Mouse (Mus musculus): ENCODE results near the gene Ranbp10. TPM values are rescaled to one million over a fixed set of nuclear protein-coding genes. Genes with fewer than 3 reads are reported as not detected.

Ranbp10 gene
- total and polyA plus RNA-seq, 2 experiments from 2014 or later: 4.5 to 13.6 TPM

DNA sequence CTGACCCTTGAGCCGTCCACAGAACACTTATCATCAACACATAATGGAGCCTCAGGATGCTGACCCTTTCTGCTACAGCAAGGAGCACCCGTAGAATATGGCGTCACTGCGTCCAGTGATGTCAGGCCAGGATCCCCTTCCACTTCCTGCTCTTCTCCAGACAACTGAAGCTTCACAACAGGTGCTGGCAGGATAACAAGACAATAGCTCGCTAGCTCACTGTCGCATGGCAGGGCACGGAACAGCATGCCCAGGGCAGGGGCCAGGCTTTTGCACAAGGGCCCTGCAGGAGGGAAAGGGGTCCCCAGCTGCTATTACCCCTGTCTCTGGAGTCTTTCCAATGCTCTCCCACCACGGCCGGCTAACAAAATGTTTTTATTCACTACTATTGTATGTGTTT is 104.3 kb downstream of the Ranbp10 start:
- H3K9me3 ChIP-seq (ENCODE audit: low read length): no peaks in the 10 kb centered on the region
- no peak for DNase-seq
- H3K4me1 ChIP-seq (ENCODE audit: insufficient read depth): no peaks in the 10 kb centered on the region
- H3K4me3 ChIP-seq (ENCODE audit: low read depth, low read length): no peak overlapping the region
- H3K27me3 ChIP-seq (ENCODE audit: insufficient read depth, low read length): no peaks in the 10 kb centered on the region
- ATAC-seq: no peak
- H3K9ac ChIP-seq: no peak overlapping the region
- H3K36me3 ChIP-seq (ENCODE audit: insufficient read depth): peaks cover 35% of the 10 kb centered on the region
- no peak overlapping the region for H3K27ac ChIP-seq (ENCODE audit: low read depth, low read length)
- WGBS: 90% methylated on average over 9 of the region's 9 CpGs
- no peak for TF ChIP-seq CTCF (IDR thresholded peaks at IDR 0.05; ENCODE audit: low read depth)
- no peak overlapping the region for H3K4me2 ChIP-seq (ENCODE audit: low read depth)

DNA sequence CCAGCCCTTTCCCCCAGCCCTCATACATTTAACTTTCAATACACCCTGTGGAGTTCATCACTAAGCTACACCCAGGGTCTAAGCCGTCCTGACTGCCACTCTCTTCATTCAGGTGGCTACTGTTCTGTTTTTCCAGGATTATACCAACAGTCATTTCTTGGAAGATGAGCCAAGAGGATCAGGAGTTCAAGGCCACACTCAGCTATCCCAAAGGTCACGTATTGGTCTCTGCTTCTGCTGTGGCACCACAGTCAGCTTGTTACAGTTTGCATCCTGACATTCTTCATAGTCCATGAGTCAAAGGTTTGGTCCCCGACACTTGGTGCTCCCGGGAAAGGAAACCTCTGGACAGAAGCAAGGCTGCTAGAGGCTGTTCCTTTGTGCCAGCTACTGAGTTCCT is 107.5 kb downstream of the Ranbp10 start:
- no peak for TF ChIP-seq CTCF (IDR thresholded peaks at IDR 0.05; ENCODE audit: low read depth)
- WGBS: 87% methylated on average over 4 of the region's 4 CpGs
- no peak for ATAC-seq
- H3K27ac ChIP-seq (ENCODE audit: low read depth, low read length): no peak overlapping the region
- no peak overlapping the region for H3K4me3 ChIP-seq (ENCODE audit: low read depth, low read length)
- H3K4me2 ChIP-seq (ENCODE audit: low read depth): no peak overlapping the region
- no peaks in the 10 kb centered on the region for H3K9me3 ChIP-seq (ENCODE audit: low read length)
- H3K9ac ChIP-seq: no peak overlapping the region
- no peak for DNase-seq
- H3K27me3 ChIP-seq (ENCODE audit: insufficient read depth, low read length): no peaks in the 10 kb centered on the region
- H3K36me3 ChIP-seq (ENCODE audit: insufficient read depth): peaks cover 32% of the 10 kb centered on the region
- no peaks in the 10 kb centered on the region for H3K4me1 ChIP-seq (ENCODE audit: insufficient read depth)

Other genes with a start within 250 kb of the Ranbp10 start
- 9.2 and 10.6 TPM in 2 replicates for gene Ripor1, start 222.1 kb downstream of the Ranbp10 start, total RNA-seq (2014; rRNA removed)
- gene Ripor1, start 222.1 kb downstream of the Ranbp10 start, polyA plus RNA-seq (2015; fragmentation: Nextera tagmentation; extraction: Ambion mirVana): 37.2 and 37.4 TPM in 2 replicates
- 39.5 and 52.5 TPM in 2 replicates for gene Ctcf, start 190.8 kb downstream of the Ranbp10 start, total RNA-seq (2014; rRNA removed)
- 67.9 and 86.0 TPM in 2 replicates for gene Ctcf, start 190.8 kb downstream of the Ranbp10 start, polyA plus RNA-seq (2015; fragmentation: Nextera tagmentation; extraction: Ambion mirVana)
- gene Agrp, start 190.0 kb downstream of the Ranbp10 start, total RNA-seq (2014; rRNA removed): 1.5 TPM in 1 of 2 replicates, not detected in the other
- 0.62 and 0.90 TPM in 2 replicates for gene Agrp, start 190.0 kb downstream of the Ranbp10 start, polyA plus RNA-seq (2015; fragmentation: Nextera tagmentation; extraction: Ambion mirVana)
- gene Carmil2, start 141.1 kb downstream of the Ranbp10 start, total RNA-seq (2014; rRNA removed): 4.4 and 5.6 TPM in 2 replicates
- gene Carmil2, start 141.1 kb downstream of the Ranbp10 start, polyA plus RNA-seq (2015; fragmentation: Nextera tagmentation; extraction: Ambion mirVana): 21.5 and 28.0 TPM in 2 replicates
- gene Acd, start 126.2 kb downstream of the Ranbp10 start, total RNA-seq (2014; rRNA removed): 24.1 and 35.0 TPM in 2 replicates
- gene Acd, start 126.2 kb downstream of the Ranbp10 start, polyA plus RNA-seq (2015; fragmentation: Nextera tagmentation; extraction: Ambion mirVana): 90.0 and 95.7 TPM in 2 replicates
- gene Pard6a, start 126.2 kb downstream of the Ranbp10 start, total RNA-seq (2014; rRNA removed): 59.3 and 71.1 TPM in 2 replicates
- 63.8 and 72.5 TPM in 2 replicates for gene Pard6a, start 126.2 kb downstream of the Ranbp10 start, polyA plus RNA-seq (2015; fragmentation: Nextera tagmentation; extraction: Ambion mirVana)
- gene 4933405L10Rik, start 119.7 kb downstream of the Ranbp10 start, total RNA-seq (2014; rRNA removed): 0.23 TPM in 1 of 2 replicates, not detected in the other
- gene 4933405L10Rik, start 119.7 kb downstream of the Ranbp10 start, polyA plus RNA-seq (2015; fragmentation: Nextera tagmentation; extraction: Ambion mirVana): 0.21 and 0.31 TPM in 2 replicates
- 10.3 and 10.9 TPM in 2 replicates for gene Enkd1, start 119.1 kb downstream of the Ranbp10 start, total RNA-seq (2014; rRNA removed)
- 15.2 and 16.8 TPM in 2 replicates for gene Enkd1, start 119.1 kb downstream of the Ranbp10 start, polyA plus RNA-seq (2015; fragmentation: Nextera tagmentation; extraction: Ambion mirVana)
- gene Gfod2, start 68.7 kb downstream of the Ranbp10 start, total RNA-seq (2014; rRNA removed): 42.6 and 51.2 TPM in 2 replicates
- gene Gfod2, start 68.7 kb downstream of the Ranbp10 start, polyA plus RNA-seq (2015; fragmentation: Nextera tagmentation; extraction: Ambion mirVana): 58.4 and 71.2 TPM in 2 replicates
- 0.67 and 1.2 TPM in 2 replicates for gene Tsnaxip1, start 381 bp upstream of the Ranbp10 start, total RNA-seq (2014; rRNA removed)
- 0.92 and 1.1 TPM in 2 replicates for gene Tsnaxip1, start 381 bp upstream of the Ranbp10 start, polyA plus RNA-seq (2015; fragmentation: Nextera tagmentation; extraction: Ambion mirVana)
- 42.4 and 44.7 TPM in 2 replicates for gene Cenpt, start 25.9 kb upstream of the Ranbp10 start, total RNA-seq (2014; rRNA removed)
- 39.0 and 42.8 TPM in 2 replicates for gene Cenpt, start 25.9 kb upstream of the Ranbp10 start, polyA plus RNA-seq (2015; fragmentation: Nextera tagmentation; extraction: Ambion mirVana)
- 60.4 and 81.9 TPM in 2 replicates for gene Thap11, start 27.8 kb upstream of the Ranbp10 start, total RNA-seq (2014; rRNA removed)
- 48.6 and 57.2 TPM in 2 replicates for gene Thap11, start 27.8 kb upstream of the Ranbp10 start, polyA plus RNA-seq (2015; fragmentation: Nextera tagmentation; extraction: Ambion mirVana)
- 70.4 and 89.5 TPM in 2 replicates for gene Nutf2, start 33.2 kb upstream of the Ranbp10 start, total RNA-seq (2014; rRNA removed)
- 142 and 146 TPM in 2 replicates for gene Nutf2, start 33.2 kb upstream of the Ranbp10 start, polyA plus RNA-seq (2015; fragmentation: Nextera tagmentation; extraction: Ambion mirVana)
- gene Edc4, start 53.5 kb upstream of the Ranbp10 start, total RNA-seq (2014; rRNA removed): 85.3 and 96.7 TPM in 2 replicates
- gene Edc4, start 53.5 kb upstream of the Ranbp10 start, polyA plus RNA-seq (2015; fragmentation: Nextera tagmentation; extraction: Ambion mirVana): 36.1 and 41.7 TPM in 2 replicates
- 0.92 TPM in 1 of 2 replicates, not detected in the other for gene Nrn1l, start 66.2 kb upstream of the Ranbp10 start, total RNA-seq (2014; rRNA removed)
- 0.36 and 1.2 TPM in 2 replicates for gene Nrn1l, start 66.2 kb upstream of the Ranbp10 start, polyA plus RNA-seq (2015; fragmentation: Nextera tagmentation; extraction: Ambion mirVana)
- gene Pskh1, start 73.1 kb upstream of the Ranbp10 start, total RNA-seq (2014; rRNA removed): 16.6 and 24.5 TPM in 2 replicates
- 8.0 and 10.4 TPM in 2 replicates for gene Pskh1, start 73.1 kb upstream of the Ranbp10 start, polyA plus RNA-seq (2015; fragmentation: Nextera tagmentation; extraction: Ambion mirVana)
- gene Ctrl, start 106.5 kb upstream of the Ranbp10 start, total RNA-seq (2014; rRNA removed): 1.0 and 3.3 TPM in 2 replicates
- gene Ctrl, start 106.5 kb upstream of the Ranbp10 start, polyA plus RNA-seq (2015; fragmentation: Nextera tagmentation; extraction: Ambion mirVana): 1.1 and 1.9 TPM in 2 replicates
- 46.5 and 63.7 TPM in 2 replicates for gene Psmb10, start 111.1 kb upstream of the Ranbp10 start, total RNA-seq (2014; rRNA removed)
- 86.2 and 95.8 TPM in 2 replicates for gene Psmb10, start 111.1 kb upstream of the Ranbp10 start, polyA plus RNA-seq (2015; fragmentation: Nextera tagmentation; extraction: Ambion mirVana)
- gene Lcat, start 116.0 kb upstream of the Ranbp10 start, total RNA-seq (2014; rRNA removed): 6.0 and 7.9 TPM in 2 replicates
- 3.8 and 5.9 TPM in 2 replicates for gene Lcat, start 116.0 kb upstream of the Ranbp10 start, polyA plus RNA-seq (2015; fragmentation: Nextera tagmentation; extraction: Ambion mirVana)
- 9.7 and 12.4 TPM in 2 replicates for gene Slc12a4, start 138.7 kb upstream of the Ranbp10 start, total RNA-seq (2014; rRNA removed)
- gene Slc12a4, start 138.7 kb upstream of the Ranbp10 start, polyA plus RNA-seq (2015; fragmentation: Nextera tagmentation; extraction: Ambion mirVana): 9.8 and 12.1 TPM in 2 replicates
- gene Dpep3, start 152.1 kb upstream of the Ranbp10 start, total RNA-seq (2014; rRNA removed): not detected in 2 replicates
- not detected in 2 replicates for gene Dpep3, start 152.1 kb upstream of the Ranbp10 start, polyA plus RNA-seq (2015; fragmentation: Nextera tagmentation; extraction: Ambion mirVana)
- gene Dus2, start 164.0 kb upstream of the Ranbp10 start, total RNA-seq (2014; rRNA removed): 14.3 and 17.8 TPM in 2 replicates
- gene Dus2, start 164.0 kb upstream of the Ranbp10 start, polyA plus RNA-seq (2015; fragmentation: Nextera tagmentation; extraction: Ambion mirVana): 15.2 and 21.7 TPM in 2 replicates
- not detected in 2 replicates for gene Dpep2nb, start 178.6 kb upstream of the Ranbp10 start, total RNA-seq (2014; rRNA removed)
- not detected in 2 replicates for gene Dpep2nb, start 178.6 kb upstream of the Ranbp10 start, polyA plus RNA-seq (2015; fragmentation: Nextera tagmentation; extraction: Ambion mirVana)
- gene Ddx28, start 184.5 kb upstream of the Ranbp10 start, total RNA-seq (2014; rRNA removed): 31.5 and 33.8 TPM in 2 replicates
- gene Ddx28, start 184.5 kb upstream of the Ranbp10 start, polyA plus RNA-seq (2015; fragmentation: Nextera tagmentation; extraction: Ambion mirVana): 23.7 and 25.3 TPM in 2 replicates
- 11.4 and 16.0 TPM in 2 replicates for gene Nfatc3, start 231.5 kb upstream of the Ranbp10 start, total RNA-seq (2014; rRNA removed)
- gene Nfatc3, start 231.5 kb upstream of the Ranbp10 start, polyA plus RNA-seq (2015; fragmentation: Nextera tagmentation; extraction: Ambion mirVana): 0.93 and 1.9 TPM in 2 replicates